Mouse (Mus musculus) layer of hippocampus, postnatal 25 days (tissue): ENCODE results near the gene Rad23a. TPM values are rescaled to one million over a fixed set of nuclear protein-coding genes. Genes with fewer than 3 reads are reported as not detected.

Source experiments
- DNase-seq, 2 experiments: peaks; one replicate each; pipeline ENCODE4 v3.0.0; 2022; ENCODE audit warnings: mixed read lengths in 2 of 2, low spot score in 1 of 2; ENCODE audit errors: extremely low spot score in 1 of 2
- total RNA-seq, 2 experiments: library from RNA; stranded (reverse); gene quantifications; 2 replicates each; pipeline ENCODE4 v1.2.3; 2021

Rad23a gene
- total RNA-seq: 10 to 100 TPM; 67.0 to 69.7 TPM

DNA sequence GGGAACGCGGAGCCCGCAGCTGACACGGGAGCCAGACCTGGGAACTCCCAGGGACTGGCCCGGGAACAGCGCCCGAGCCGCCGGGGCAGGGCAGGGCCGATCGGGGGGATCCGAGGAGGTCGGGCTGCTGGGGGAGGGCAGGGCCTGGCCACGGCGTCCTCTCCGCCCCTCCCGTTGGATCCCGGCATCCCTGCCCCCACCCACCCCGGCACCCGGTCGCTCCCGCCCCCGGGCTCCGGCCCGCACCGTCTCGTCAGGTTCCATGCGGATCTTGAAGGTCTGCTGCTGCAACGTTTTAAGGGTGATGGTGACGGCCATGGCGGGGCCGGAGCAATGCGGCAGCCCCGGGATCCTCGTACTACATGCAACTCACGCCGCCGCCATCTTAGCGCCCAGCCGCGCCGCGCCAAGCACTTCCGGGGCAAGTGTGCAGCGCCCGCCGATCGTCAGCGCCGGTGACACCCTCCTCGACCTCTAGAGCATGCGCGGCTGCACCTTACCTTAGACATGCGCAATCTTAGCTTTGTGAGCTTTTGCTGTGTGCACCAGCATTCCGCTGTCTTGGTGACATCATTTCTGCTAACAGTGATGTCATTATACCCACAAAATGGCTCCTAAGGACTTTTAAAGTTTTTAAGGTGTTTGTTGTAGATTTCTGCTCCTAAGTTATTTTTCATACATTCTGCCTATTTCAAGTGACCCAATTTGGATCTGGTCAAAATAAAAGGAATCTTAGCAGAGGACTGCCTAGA, at the start of gene Rad23a:
TSS of gene Rad23a (minus strand) at position 418 of the 752 bp plus-strand sequence.
- DNase-seq: peak; percentile 85 to 89

DNA sequence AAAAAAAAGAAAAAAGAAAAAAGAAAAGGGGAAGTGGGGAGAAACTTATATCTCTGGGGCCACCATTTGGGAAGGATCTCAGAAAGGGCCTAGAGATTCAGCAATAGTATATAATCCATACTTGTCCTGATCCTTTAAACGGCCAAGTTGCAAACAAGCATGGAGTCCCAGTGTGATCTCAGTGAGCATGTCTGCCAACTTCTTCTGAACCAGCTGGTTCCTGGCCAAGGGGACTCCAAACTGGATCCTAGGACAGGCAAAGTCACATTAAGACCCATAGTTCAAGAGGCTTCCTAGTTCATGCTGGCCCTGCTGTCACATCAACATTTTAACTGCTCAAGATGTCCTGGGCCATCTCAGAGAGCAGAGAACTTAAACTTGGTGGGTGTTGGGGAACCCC, 48.7 kb upstream of the Rad23a start:
- no peak for DNase-seq

DNA sequence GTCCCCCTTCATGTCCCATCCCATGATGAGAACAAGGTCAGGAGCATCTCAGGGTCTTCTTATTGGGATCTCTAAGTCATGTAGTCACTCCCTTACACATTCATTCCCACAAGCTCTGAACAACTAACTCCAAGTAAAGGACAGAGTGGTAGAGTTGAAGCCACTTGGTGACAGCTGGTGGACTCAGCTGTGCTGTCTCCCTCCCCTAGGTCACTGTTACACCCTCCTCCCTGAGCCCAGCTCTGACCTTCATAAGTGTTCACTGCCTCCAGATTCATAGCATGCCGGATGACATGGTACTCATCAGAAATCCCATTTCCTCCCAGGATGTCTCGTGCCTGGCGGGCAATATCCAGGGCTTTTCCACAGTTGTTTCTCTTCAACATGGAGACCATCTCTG, 47.8 kb upstream of the Rad23a start:
- DNase-seq: no peak

GRCm38 (mm10) chr8:84884728-84885127, 44.3 kb upstream of the Rad23a start:
- no peak for DNase-seq

GRCm38 (mm10) chr8:84878915-84879314, 38.5 kb upstream of the Rad23a start:
- DNase-seq: no peak

DNA sequence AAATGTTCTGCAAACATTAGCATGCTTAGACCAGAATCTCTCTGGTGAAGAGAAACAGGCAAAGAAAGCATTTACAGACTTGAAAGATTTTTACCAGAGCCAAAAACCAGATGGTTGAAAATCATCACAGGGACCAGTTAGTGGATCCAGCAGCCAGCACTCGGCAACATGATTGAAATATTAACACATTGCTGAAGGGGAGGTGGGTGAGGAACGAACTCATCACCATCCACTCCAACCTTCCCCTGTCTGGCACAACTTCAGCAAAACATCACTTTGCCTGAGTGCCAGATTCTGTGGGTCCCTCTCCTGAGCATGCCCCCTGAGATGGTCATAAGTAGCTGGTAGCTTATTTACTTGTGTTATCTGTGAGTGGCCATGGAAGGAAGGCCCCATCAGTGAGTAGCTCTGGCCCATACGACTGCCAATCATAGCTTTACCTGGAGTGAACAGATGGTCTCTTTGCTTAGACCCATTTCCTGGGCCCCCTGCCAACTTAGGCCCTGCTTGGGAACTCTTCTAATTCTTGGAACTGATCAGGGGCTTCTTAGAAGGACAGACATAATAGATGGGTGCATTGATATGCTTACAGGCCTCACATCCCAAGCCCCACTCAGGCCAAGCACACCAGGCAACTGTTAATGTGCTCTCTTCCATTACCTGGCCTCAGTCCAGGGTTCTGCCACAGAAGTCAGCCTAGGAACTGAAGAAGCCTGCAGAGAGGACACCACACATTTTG, 37.0 kb upstream of the Rad23a start:
- DNase-seq: no peak

DNA sequence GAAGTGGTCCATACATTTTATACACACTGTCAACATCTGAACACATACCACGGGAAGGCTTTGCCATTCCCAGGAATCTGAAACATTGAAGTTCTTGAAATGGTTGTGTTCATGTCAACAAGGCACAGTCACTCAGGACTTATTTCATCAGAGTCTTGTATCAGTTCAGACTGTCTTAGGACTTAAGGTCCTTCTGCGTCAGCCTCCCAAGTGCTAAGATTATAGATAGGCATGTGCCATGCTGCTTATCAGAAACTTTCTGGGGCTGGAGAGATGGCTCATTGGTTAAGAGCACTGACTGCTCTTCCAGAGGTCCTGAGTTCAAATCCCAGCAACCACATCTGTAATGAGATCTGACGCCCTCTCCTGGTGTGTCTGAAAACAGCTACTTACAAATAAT, 33.9 kb upstream of the Rad23a start:
- no peak for DNase-seq

GRCm38 (mm10) chr8:84873016-84873415, 32.6 kb upstream of the Rad23a start:
- no peak for DNase-seq

DNA sequence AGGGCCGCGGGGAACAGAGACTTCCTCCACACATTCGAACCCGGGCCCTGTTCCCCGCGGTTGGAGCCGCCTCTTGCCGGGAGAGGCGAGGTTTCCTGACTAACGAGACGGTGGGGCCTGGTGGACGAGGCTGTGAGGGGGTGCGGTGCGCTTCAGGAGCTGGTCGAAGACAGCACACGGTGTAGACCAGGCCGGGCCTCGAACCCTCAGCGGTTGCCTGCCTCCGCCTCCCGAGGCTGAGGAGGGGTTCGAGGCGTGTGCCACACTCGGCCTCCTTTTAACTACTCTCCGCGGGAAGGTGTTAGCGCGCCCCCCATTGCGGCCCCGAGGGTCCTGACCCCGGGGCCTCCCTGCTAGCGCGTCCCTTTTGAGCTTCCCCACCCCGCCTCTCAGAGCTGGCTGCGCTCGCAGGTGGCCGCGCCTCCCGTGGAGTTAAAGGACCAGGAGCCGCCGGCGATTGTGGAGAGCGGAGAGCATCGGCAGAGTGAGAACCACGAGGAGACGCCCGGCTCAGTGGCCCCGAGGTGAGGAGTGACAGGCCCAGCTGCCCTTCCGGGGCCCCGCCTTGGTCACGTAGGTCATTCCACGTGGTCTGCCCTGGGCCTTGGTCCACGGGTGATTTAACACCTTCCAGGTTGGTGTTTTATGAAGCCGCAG, 32.0 kb upstream of the Rad23a start:
- DNase-seq: no peak

DNA sequence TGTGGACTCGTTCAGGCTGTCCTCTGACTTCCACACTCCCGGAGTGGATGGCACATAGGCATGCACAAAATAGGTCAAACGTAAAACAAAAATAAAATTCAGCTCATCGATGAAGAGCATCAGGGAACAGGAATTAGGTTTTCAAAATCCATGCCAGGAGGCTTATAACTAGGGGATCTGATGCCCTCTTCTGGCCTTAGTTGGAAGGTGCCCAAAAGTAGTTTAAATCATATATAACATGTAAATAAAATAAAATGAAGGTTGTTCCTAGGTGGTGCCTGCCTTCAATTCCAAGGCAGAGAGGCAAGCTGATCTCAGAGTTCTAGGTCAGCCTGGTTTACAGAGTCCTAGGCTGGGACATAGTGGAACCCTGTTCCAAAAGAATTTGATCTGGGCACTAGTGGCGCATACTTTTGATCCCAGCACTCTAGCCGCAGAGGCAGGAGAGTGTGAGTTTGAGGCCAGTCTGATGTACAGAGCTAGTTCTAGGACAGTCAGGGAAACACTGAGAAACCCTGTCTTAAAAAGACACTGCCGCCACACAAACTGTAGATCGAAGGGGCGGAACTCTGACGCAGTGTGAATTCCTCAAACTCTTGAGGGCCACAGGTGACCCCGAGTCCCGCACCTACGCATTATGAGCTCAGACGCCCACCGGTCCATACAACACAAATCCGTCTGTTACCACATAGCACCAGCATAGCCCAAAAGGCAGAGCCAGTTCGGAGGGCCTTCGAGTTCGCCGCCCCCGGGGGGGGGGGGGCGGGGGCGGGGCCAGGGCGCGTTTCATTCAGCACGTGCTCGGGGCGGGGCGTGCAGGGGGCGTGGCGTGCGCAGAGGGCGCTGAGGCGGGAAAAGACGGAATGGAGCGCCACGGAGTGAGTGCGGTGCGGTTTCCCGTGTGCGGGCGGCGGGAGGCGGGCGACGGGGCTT, 31.2 kb upstream of the Rad23a start, which contains the start of gene Syce2:
TSS of gene Syce2 (plus strand) at position 736 of the 933 bp plus-strand sequence.
- DNase-seq: peak; percentile 47 to 51

DNA sequence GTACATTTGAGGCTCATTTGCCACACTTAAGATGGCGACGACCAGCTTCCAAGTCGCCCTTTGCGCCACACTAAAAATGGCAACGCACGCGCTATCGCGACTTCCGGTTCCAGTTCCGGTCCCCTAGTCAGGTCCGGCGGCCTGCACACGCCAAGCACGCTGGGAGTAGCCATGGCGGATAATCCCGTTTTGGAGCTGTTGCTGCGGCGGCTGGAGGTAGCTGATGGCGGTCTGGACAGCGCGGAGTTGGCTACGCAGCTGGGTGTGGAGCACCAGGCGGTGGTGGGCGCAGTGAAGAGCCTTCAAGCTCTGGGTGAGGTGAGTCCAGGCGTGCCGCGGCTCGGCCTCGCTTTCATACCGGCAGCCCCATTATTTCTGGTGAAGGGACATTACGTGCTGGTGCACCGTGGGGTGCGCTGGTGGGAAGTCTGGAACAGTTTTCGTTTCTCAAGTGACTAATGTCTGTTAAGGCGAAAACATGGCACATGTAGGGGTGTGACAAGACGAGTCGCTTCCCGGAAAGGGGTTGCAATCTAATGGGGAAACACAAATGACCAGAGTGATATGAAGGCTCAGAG, 16.5 kb upstream of the Rad23a start, which contains the start of gene Farsa:
TSS of gene Farsa (plus strand) at position 126 of the 578 bp plus-strand sequence.
- peak; percentile 88 to 89 for DNase-seq

GRCm38 (mm10) chr8:84856434-84856833, 16.0 kb upstream of the Rad23a start:
- no peak for DNase-seq

GRCm38 (mm10) chr8:84847684-84848435, 7.4 kb upstream of the Rad23a start:
- DNase-seq: no peak

DNA sequence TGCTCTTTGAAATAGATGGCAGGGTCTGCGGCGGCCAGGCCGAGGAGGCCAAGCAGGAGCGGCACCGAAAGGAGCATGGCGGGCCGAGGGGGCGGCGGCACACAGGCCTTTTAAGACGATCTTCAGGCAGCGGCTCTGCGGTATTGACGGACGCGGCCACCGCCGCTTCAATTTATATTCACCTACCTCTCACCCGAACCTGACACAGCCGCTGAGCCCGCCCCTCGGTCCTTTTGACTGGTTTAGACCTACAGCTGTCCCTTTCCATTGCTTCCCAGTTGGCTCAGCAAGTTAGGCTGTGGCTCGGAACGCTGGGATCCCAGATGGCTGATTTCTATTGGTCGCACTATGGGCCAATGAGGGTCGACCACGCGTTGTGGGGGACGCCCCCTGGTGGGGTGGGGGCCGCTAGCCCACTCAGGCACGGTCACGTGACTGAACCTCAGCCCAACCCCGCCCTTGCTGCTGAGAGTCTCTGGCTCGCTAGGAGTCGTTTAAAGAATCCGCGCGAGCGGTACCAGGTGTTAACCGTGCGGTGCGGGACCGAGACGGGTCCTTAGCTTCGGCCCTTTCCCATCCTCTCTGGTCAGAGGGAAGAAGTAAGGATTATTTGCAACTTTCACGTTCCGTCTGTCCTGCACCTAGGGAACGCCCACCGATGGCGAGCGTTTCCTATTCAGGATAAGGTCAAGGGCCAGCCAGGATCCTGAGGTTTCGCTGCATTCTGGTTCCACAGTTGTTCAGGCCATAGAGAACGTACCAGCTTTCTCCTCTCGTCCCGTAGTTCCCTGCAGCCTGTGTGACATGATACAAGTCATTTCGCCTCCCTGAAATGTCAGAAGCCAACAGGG, 6.5 kb upstream of the Rad23a start, which contains the start of gene Calr:
TSS of gene Calr (minus strand) at position 213 of the 851 bp plus-strand sequence.
- DNase-seq: peak; percentile 95 to 97

- no peak for DNase-seq
Observed at GRCm38 (mm10) chr8:84846094-84846721, 5.7 kb upstream of the Rad23a start.

DNA sequence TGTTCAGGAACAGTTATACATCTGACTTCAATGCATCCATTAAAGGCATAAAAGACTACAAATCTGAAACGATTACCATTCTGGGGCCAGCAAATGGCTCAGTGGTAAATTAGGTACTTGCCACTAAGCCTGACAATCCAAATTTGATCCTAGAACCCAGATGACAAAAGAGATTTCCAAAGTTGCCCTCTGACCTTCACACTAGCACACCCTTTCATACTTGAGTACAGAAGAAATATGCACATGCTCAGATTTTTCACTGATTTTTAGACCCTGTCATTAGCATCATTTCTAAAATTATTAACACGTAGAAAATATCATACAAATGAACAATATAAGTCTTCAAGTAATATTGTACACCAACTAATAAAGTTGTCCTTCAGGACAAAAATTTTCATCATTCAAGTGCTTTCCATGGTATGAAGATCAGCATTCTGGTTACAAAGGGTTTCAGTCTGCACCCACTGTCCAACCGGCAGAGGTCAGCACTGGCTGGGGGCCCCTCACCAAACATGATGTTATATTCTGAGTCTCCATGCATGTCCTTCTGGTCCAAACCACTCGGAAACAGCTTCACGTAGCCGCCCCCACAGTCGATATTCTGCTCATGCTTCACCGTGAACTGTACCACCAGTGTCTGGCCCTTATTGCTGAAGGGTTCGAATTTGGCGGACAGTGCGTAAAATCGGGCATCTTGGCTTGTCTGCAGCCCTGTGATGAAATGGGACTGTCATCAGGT, 5.1 kb upstream of the Rad23a start:
- peak in 1 of 2 experiments; percentile 30 for DNase-seq
